Mouse (Mus musculus): ENCODE data around the gene Slc39a11.

Slc39a11 gene

GRCm38 (mm10) chr11:113339770-113340169, 310.1 kb downstream of the Slc39a11 start:
- no peak for DNase-seq (ENCODE audit: low read depth)

- DNase-seq (ENCODE audit: low read depth), result no peak
Observed at GRCm38 (mm10) chr11:113338581-113338980, 311.3 kb downstream of the Slc39a11 start.

- DNase-seq (ENCODE audit: low read depth), result no peak
Observed at GRCm38 (mm10) chr11:113335706-113336105, 314.2 kb downstream of the Slc39a11 start.

- no peak for DNase-seq (ENCODE audit: low read depth)
Observed at GRCm38 (mm10) chr11:113334444-113334881, 315.4 kb downstream of the Slc39a11 start.

- DNase-seq (ENCODE audit: low read depth), result no peak
Observed at GRCm38 (mm10) chr11:113333535-113333934, 316.3 kb downstream of the Slc39a11 start.

GRCm38 (mm10) chr11:113330061-113330591, 319.8 kb downstream of the Slc39a11 start:
- no peak for DNase-seq (ENCODE audit: low read depth)

GRCm38 (mm10) chr11:113327499-113328062, 322.3 kb downstream of the Slc39a11 start:
- DNase-seq (ENCODE audit: low read depth), result no peak

GRCm38 (mm10) chr11:113326387-113327011, 323.4 kb downstream of the Slc39a11 start:
- DNase-seq (ENCODE audit: low read depth), result peak; percentile 19

GRCm38 (mm10) chr11:113321601-113322000, 328.3 kb downstream of the Slc39a11 start:
- no peak for DNase-seq (ENCODE audit: low read depth)

GRCm38 (mm10) chr11:113309265-113309951, 340.5 kb downstream of the Slc39a11 start:
- no peak for DNase-seq (ENCODE audit: low read depth)

GRCm38 (mm10) chr11:113308256-113308941, 341.5 kb downstream of the Slc39a11 start:
- no peak for DNase-seq (ENCODE audit: low read depth)

- DNase-seq (ENCODE audit: low read depth), result no peak
Observed at GRCm38 (mm10) chr11:113303204-113303603, 346.7 kb downstream of the Slc39a11 start.

GRCm38 (mm10) chr11:113299492-113299891, 350.4 kb downstream of the Slc39a11 start:
- DNase-seq (ENCODE audit: low read depth), result no peak

GRCm38 (mm10) chr11:113297765-113298164, 352.1 kb downstream of the Slc39a11 start:
- no peak for DNase-seq (ENCODE audit: low read depth)

- no peak for DNase-seq (ENCODE audit: low read depth)
Observed at GRCm38 (mm10) chr11:113296912-113297625, 352.8 kb downstream of the Slc39a11 start.

- DNase-seq (ENCODE audit: low read depth), result no peak
Observed at GRCm38 (mm10) chr11:113296162-113296561, 353.7 kb downstream of the Slc39a11 start.

- DNase-seq (ENCODE audit: low read depth), result no peak
Observed at GRCm38 (mm10) chr11:113294518-113294917, 355.4 kb downstream of the Slc39a11 start.

GRCm38 (mm10) chr11:113292906-113293614, 356.8 kb downstream of the Slc39a11 start:
- no peak for DNase-seq (ENCODE audit: low read depth)

- DNase-seq (ENCODE audit: low read depth), result no peak
Observed at GRCm38 (mm10) chr11:113291781-113292714, 357.8 kb downstream of the Slc39a11 start.

GRCm38 (mm10) chr11:113290911-113291310, 359.0 kb downstream of the Slc39a11 start:
- DNase-seq (ENCODE audit: low read depth), result no peak

Data from fibroblast of lung, adult 2 months (primary cell).